Mouse (Mus musculus): ENCODE results near the gene Irs3.

GRCm38 (mm10) chr5:137690531-137690930, 45.0 kb upstream of the Irs3 start:
- TF ChIP-seq CTCF (IDR thresholded peaks at IDR 0.05; ENCODE audit: extremely low read depth, insufficient read length, insufficient replicate concordance, low read depth, low read length) (no peak), POLR2A (IDR thresholded peaks at IDR 0.05; ENCODE audit: low read depth, low read length) (no peak)

Measured in small intestine, adult 2 months (tissue).